Mouse (Mus musculus): ENCODE measurements around the gene Adamts20. TPM values are rescaled to one million over a fixed set of nuclear protein-coding genes. Genes with fewer than 3 reads are reported as not detected.

The Adamts20 gene
- polyA plus RNA-seq, 1 experiment, result 4.6 TPM

DNA sequence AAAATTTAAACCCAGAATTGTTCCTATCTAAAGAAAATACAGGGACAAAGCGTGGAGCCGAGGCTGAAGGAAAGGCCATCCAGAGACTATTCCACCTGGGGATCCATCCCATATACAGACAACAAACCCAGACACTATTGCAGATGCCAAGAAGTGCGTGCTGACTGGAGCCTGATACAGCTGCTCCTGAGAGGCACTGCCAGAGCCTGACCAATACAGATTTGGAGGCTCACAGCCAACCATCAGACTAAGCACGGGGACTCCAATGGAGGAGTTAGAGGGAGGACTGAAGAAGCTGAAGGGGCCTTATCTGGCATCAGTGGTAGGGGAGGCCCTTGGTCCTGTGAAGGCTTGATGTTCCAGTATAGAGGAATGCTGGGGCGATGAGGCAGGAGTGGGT is 138.6 kb downstream of the Adamts20 start:
- no peak for TF ChIP-seq CTCF (IDR thresholded peaks at IDR 0.05; ENCODE audit: borderline replicate concordance, extremely low read depth, insufficient read depth, insufficient read length)
- TF ChIP-seq POLR2A (IDR thresholded peaks at IDR 0.05; ENCODE audit: borderline replicate concordance, extremely low read depth, insufficient read depth, insufficient read length, poor library complexity, severe bottlenecking), result no peak
- peak; percentile 15 for DNase-seq (ENCODE audit: low read depth)

DNA sequence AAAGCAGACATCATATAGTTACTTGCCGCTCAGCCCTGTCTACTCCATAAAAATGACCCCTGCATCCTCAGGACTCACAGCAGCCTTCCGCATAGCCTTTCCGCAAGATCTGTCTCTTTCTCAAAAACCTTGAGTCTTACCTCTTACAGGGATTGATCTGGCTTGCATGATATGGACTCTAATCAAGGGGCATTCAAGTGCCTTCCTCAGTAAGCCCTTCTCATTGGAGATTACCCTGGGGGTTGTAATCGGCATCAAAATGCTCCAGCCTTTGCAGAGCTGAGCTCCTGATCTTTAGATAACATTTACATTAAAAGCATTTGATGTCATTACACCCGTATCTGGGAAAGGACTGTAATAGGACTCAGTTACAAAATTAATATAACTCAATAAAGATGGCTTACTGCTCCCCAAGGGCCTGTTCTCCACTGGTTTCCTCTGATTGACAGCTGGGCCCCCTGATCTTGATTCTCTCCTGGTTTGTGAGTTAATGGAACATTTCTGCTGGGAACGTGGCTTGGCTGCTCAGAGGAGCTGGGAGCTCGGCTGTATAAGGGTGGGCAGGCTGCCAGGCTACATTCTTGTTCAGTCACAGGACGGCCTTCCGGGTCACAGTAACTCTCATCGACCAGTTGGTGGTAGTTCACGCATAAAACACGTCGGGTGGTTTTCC is 139.6 kb downstream of the Adamts20 start:
- TF ChIP-seq CTCF (IDR thresholded peaks at IDR 0.05; ENCODE audit: borderline replicate concordance, extremely low read depth, insufficient read depth, insufficient read length), result no peak
- no peak for TF ChIP-seq POLR2A (IDR thresholded peaks at IDR 0.05; ENCODE audit: borderline replicate concordance, extremely low read depth, insufficient read depth, insufficient read length, poor library complexity, severe bottlenecking)
- DNase-seq (ENCODE audit: low read depth), result peak; percentile 85

DNA sequence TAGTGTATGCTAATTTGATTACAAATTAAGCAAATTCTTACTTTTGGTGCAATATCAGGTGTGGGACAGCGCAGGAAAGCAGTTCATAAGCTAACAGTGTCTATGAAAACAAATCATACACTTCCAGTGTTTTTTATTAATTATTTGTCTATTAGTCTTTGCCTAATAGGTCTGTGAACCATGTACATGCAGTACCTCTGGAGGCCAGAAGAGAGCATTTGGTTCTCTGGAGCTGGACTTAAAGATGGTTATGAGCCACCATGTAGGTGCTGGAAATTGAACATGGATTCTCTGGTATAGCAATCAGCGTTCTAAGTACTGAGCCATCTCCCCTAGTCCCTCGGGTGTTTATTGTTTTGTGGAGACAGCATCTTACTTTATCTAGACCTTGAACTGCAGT is 149.0 kb downstream of the Adamts20 start:
- no peak for TF ChIP-seq POLR2A (IDR thresholded peaks at IDR 0.05; ENCODE audit: borderline replicate concordance, extremely low read depth, insufficient read depth, insufficient read length, poor library complexity, severe bottlenecking)
- peak; percentile 6; the same call in 1 of the 2 replicates for TF ChIP-seq CTCF (IDR thresholded peaks at IDR 0.05; ENCODE audit: borderline replicate concordance, extremely low read depth, insufficient read depth, insufficient read length)
- DNase-seq (ENCODE audit: low read depth), result no peak

DNA sequence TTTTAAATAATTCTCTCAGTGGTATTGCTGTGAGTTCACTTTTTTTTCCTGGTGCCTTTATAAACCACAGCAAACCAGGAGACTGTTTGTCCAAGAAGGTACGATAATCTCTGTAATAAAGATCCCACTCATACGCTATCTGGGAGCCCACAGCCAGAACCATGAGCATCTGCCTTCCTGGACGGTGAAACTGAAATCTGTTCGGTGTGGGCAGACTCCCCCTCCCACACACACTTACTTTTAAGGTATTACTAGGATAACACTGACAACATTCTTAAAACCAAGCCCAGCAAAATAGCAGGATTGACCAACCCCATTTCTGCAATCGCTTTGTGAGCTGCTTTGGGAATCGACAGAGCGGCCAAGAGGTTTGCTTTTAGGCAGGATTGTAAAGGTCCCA is 155.5 kb downstream of the Adamts20 start:
- DNase-seq (ENCODE audit: low read depth), result no peak
- no peak for TF ChIP-seq POLR2A (IDR thresholded peaks at IDR 0.05; ENCODE audit: borderline replicate concordance, extremely low read depth, insufficient read depth, insufficient read length, poor library complexity, severe bottlenecking)
- no peak for TF ChIP-seq CTCF (IDR thresholded peaks at IDR 0.05; ENCODE audit: borderline replicate concordance, extremely low read depth, insufficient read depth, insufficient read length)

DNA sequence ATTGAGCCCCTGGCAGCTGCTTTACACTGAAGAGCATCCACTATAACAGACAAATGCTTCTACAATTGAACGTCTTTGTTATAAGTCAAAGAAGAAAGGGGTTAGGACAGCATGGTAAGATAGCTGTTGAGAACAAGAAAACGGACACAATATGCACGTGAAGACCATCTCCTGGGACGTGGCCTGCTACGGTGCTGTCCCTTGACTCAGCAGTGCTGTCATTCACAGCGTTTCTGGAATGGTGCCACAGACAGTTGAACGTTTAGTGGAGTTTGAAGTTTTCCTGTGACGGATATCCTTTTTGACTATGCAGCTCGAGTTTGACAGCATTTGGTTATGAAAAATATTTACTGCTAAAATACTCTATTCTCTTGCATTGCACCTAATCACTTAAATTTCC is 157.3 kb downstream of the Adamts20 start:
- DNase-seq (ENCODE audit: low read depth), result no peak
- TF ChIP-seq CTCF (IDR thresholded peaks at IDR 0.05; ENCODE audit: borderline replicate concordance, extremely low read depth, insufficient read depth, insufficient read length) (no peak), POLR2A (IDR thresholded peaks at IDR 0.05; ENCODE audit: borderline replicate concordance, extremely low read depth, insufficient read depth, insufficient read length, poor library complexity, severe bottlenecking) (no peak)

DNA sequence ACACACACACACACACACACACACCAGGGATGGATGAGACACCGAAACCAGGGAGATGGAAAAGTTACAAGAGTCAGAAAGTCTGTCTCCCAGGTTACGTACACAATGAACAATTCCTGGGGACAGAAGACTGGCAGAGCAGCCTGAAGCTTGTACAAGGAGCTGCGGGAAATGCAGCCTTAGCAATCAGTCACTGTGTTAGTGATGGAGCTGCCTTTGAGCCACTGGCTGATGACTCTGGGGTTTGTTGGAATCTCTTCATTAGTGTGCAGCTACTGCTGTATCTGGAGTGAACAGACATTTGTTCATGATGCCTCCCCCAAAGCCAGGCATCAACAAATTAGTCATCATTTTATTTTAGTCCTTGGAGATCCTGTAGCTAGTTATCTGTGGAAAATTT is 162.1 kb downstream of the Adamts20 start:
- peak; percentile 34 for DNase-seq (ENCODE audit: low read depth)
- TF ChIP-seq CTCF (IDR thresholded peaks at IDR 0.05; ENCODE audit: borderline replicate concordance, extremely low read depth, insufficient read depth, insufficient read length) (no peak), POLR2A (IDR thresholded peaks at IDR 0.05; ENCODE audit: borderline replicate concordance, extremely low read depth, insufficient read depth, insufficient read length, poor library complexity, severe bottlenecking) (no peak)

DNA sequence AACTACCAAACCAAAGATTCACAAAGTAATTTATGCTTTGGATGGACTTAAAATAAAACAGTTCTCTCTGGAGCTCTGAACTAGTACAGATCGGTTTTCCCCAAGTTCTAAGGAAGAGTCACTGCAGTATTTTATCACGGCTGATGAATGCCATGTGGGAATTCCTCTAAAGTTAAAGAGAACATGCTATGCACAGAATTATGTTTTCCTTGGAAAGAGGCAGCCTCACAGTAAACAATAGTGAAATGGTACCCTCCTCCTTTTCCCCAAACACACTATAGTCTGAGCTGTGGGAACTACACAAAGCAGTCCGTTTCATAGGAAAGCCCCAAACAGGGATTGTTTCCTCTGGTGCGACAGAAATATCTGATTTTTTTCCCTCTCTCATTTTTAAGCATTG is 171.1 kb downstream of the Adamts20 start:
- TF ChIP-seq CTCF (IDR thresholded peaks at IDR 0.05; ENCODE audit: borderline replicate concordance, extremely low read depth, insufficient read depth, insufficient read length) (no peak), POLR2A (IDR thresholded peaks at IDR 0.05; ENCODE audit: borderline replicate concordance, extremely low read depth, insufficient read depth, insufficient read length, poor library complexity, severe bottlenecking) (no peak)
- DNase-seq (ENCODE audit: low read depth), result no peak

DNA sequence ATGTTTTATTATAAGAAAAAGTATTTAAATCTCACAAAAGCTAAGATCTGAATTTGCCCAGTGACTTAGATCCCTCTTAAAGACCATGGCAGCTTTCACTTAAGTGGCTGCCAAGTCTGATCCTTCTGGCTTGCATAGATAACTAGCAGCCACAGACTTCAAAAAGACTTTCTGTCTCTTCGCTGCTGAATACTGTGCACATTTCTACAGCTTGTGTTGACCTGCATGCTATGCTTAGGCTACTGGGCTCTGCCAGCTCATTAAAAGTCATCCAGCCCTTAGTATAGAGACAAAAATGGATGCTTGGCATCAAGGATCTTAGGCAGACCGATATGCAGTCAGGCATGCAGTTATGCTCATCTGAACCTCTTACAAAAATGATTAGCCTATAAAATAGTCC is 177.2 kb downstream of the Adamts20 start:
- DNase-seq (ENCODE audit: low read depth), result peak; percentile 40
- TF ChIP-seq CTCF (IDR thresholded peaks at IDR 0.05; ENCODE audit: borderline replicate concordance, extremely low read depth, insufficient read depth, insufficient read length) (no peak), POLR2A (IDR thresholded peaks at IDR 0.05; ENCODE audit: borderline replicate concordance, extremely low read depth, insufficient read depth, insufficient read length, poor library complexity, severe bottlenecking) (no peak)

DNA sequence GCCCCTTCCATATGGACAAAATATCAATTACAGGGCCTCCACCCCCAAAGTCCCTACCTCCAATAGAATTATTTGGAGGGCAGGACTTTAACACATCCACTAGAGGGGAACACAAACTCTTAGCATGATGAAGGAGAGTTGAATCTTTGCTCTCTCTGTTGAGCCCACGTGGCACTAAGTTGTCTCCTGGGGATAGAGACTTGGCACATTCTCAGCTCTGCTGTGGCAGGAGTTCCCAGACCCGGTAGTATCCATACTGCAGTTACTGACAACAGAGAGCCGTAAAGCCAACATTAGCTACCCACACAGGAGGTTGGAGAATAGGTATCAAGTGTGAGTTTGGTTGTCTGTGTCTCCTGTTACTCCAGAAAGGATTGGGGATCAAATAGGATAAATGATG is 177.7 kb downstream of the Adamts20 start:
- TF ChIP-seq CTCF (IDR thresholded peaks at IDR 0.05; ENCODE audit: borderline replicate concordance, extremely low read depth, insufficient read depth, insufficient read length), result no peak
- TF ChIP-seq POLR2A (IDR thresholded peaks at IDR 0.05; ENCODE audit: borderline replicate concordance, extremely low read depth, insufficient read depth, insufficient read length, poor library complexity, severe bottlenecking), result no peak
- DNase-seq (ENCODE audit: low read depth), result no peak

DNA sequence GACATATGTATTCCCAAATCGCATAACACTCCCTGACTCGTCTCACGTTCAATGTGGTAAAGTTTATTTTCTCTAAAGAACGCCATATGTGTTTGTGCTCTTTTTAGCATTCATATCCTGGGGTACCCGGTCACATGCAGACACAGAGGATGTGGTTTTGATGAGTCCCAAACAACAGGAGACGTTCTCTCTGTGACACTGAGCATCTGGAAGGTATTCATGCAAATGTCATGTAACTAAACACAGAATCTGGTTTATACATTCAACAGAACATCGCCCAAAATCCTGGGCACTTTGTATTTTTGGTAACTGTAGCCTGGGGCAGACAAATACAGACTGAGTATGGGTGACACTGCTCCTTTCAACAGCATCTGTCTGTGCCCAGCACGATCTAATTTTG is 188.8 kb downstream of the Adamts20 start:
- DNase-seq (ENCODE audit: low read depth), result no peak
- TF ChIP-seq POLR2A (IDR thresholded peaks at IDR 0.05; ENCODE audit: borderline replicate concordance, extremely low read depth, insufficient read depth, insufficient read length, poor library complexity, severe bottlenecking) (no peak), CTCF (IDR thresholded peaks at IDR 0.05; ENCODE audit: borderline replicate concordance, extremely low read depth, insufficient read depth, insufficient read length) (no peak)

DNA sequence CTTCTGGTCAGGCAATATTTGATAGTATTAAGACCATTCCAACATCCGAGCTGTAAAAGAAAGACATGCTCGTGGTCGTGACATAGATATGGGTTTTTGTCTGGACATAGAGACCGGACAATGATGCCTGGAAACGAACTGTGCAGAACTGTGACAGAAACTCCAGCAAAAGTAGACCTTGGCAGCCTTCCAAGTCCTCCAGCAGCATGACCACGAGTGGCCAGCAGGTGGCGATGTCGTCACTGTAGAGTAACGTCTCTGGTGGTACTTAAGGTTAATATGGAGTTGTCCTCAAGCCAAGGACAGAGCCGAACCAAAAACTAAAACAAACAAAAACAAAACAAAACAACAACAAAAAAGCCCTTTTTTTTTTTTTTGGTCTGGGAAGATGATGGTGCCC is 199.6 kb downstream of the Adamts20 start:
- TF ChIP-seq CTCF (IDR thresholded peaks at IDR 0.05; ENCODE audit: borderline replicate concordance, extremely low read depth, insufficient read depth, insufficient read length) (peak; percentile 93), POLR2A (IDR thresholded peaks at IDR 0.05; ENCODE audit: borderline replicate concordance, extremely low read depth, insufficient read depth, insufficient read length, poor library complexity, severe bottlenecking) (no peak)
- peak; percentile 82 for DNase-seq (ENCODE audit: low read depth)

DNA sequence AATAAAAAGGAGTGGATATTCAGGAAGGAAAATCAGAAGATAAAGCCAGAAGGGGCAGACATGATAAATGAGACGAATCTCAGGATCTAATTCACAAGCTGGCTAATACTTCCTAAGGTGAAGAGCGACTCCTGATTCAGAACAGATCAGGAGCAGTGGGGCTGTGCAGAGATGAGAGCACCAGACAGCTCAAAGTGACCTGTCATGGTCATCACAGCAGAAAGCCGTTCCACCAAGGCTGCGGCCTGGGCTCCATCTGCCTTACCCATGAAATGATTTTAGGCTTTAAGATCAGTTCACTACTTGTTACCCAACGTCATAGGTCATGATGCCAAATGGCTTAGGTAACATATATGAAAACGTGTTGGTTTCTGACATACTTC is 200.7 kb downstream of the Adamts20 start:
- DNase-seq (ENCODE audit: low read depth), result no peak

More for the DNA sequence above, 200.7 kb downstream of the Adamts20 start:
- no peak for TF ChIP-seq CTCF (IDR thresholded peaks at IDR 0.05; ENCODE audit: borderline replicate concordance, extremely low read depth, insufficient read depth, insufficient read length)
- TF ChIP-seq POLR2A (IDR thresholded peaks at IDR 0.05; ENCODE audit: borderline replicate concordance, extremely low read depth, insufficient read depth, insufficient read length, poor library complexity, severe bottlenecking), result no peak
